Mouse (Mus musculus) midbrain, embryonic 14.5 days (tissue): ENCODE data around the gene Defb26. TPM values are rescaled to one million over a fixed set of nuclear protein-coding genes. Genes with fewer than 3 reads are reported as not detected.

Experiments
- ATAC-seq: fragments of 200-750 bp; cut with Nextera tagmentation; 2 replicates; pipeline ENCODE4 v1.8.0; 2017; ENCODE audit warnings: moderate number of reproducible peaks, moderate library complexity; ENCODE audit not compliant: low FRiP score, low TSS enrichment
- DNase-seq: peaks from one replicate; pipeline ENCODE4 v3.0.0-alpha.2; 2015
- H3K27ac ChIP-seq: fragments of 300-500 bp; sonication (generic); replicated peaks from 2 replicates; pipeline ENCODE4 v1.5.1; 2014; ENCODE audit warnings: mild to moderate bottlenecking, low read depth, low read length, moderate library complexity
- H3K27me3 ChIP-seq: fragments of 300-500 bp; sonication (generic); 2 replicates; pipeline ENCODE4 v1.6.1; 2014; ENCODE audit warnings: low read length, control low read depth, mixed read lengths; ENCODE audit not compliant: control insufficient read depth, insufficient read depth
- H3K36me3 ChIP-seq: fragments of 300-500 bp; sonication (generic); 2 replicates; pipeline ENCODE4 v1.6.1; 2014; ENCODE audit warnings: low read length, control low read depth; ENCODE audit not compliant: control insufficient read depth, insufficient read depth
- H3K4me1 ChIP-seq: fragments of 300-500 bp; sonication (generic); 2 replicates; pipeline ENCODE4 v1.6.1; 2014; ENCODE audit warnings: mild to moderate bottlenecking, antibody characterized with exemption, low read length, control low read depth; ENCODE audit not compliant: control insufficient read depth, insufficient read depth
- H3K4me2 ChIP-seq: fragments of 300-500 bp; sonication (generic); 2 replicates; pipeline ENCODE4 v1.6.1; 2014; ENCODE audit warnings: mild to moderate bottlenecking, low read length, moderate library complexity
- H3K4me3 ChIP-seq: fragments of 300-500 bp; sonication (generic); replicated peaks from 2 replicates; pipeline ENCODE4 v1.5.1; 2014; ENCODE audit warnings: low read depth, low read length
- H3K9ac ChIP-seq: fragments of 300-500 bp; sonication (generic); replicated peaks from 2 replicates; pipeline ENCODE4 v1.6.1; 2014; ENCODE audit warnings: mild to moderate bottlenecking, low read length, moderate library complexity
- H3K9me3 ChIP-seq: fragments of 300-500 bp; sonication (generic); 2 replicates; pipeline ENCODE4 v1.6.1; 2016; ENCODE audit warnings: low read length, control low read depth, mixed read lengths; ENCODE audit not compliant: control insufficient read depth
- WGBS: fragments of 180-500 bp; shearing (Covaris S2); extraction: QIAGEN DNeasy Blood & Tissue Kit; methylation state at CpG from one replicate; pipeline ENCODE4 v1.1.7; 2014; 5-methylcytosine and 5-hydroxymethylcytosine counted together
- polyA plus RNA-seq: library from polyadenylated mRNA; unstranded; fragments of >200 nt; fragmentation: Nextera tagmentation; extraction: Ambion mirVana; gene quantifications from 2 replicates; pipeline ENCODE4 v1.2.1, GENCODE M21; 2014

Gene Defb26
- polyA plus RNA-seq, 1 experiment from 2014 or later, result not detected

DNA sequence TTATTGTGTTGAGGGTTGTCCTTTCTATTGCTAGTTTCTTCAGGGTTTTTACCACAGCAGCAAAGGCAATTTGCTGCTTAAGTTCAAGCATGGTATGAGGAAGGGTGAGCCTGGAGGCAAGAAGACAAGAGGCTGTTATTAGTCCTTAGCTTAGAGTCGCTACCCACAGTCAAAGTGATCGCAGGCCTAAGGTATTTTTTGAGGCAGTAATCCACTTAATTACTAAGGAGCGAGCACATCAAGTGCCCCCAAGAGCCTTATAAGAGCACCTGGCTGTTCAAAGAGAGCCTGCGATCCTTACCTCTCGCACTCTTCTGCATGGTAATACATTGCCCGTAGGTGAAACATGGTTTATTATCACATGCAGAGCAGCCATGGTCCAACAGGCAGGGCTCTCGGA lies 29.8 kb downstream of the Defb26 start:
- H3K36me3 ChIP-seq, result no peaks in the 10 kb centered on the region
- WGBS, result 91% methylated on average over 7 of the region's 7 CpGs
- no peaks in the 10 kb centered on the region for H3K27me3 ChIP-seq
- ATAC-seq (no peak), DNase-seq (no peak)
- no peaks in the 10 kb centered on the region for H3K4me1 ChIP-seq
- no peaks in the 10 kb centered on the region for H3K9me3 ChIP-seq
- H3K9ac ChIP-seq, result no peak overlapping the region
- H3K27ac ChIP-seq, result no peak overlapping the region
- H3K4me2 ChIP-seq, result no peak overlapping the region
- H3K4me3 ChIP-seq, result no peak overlapping the region

DNA sequence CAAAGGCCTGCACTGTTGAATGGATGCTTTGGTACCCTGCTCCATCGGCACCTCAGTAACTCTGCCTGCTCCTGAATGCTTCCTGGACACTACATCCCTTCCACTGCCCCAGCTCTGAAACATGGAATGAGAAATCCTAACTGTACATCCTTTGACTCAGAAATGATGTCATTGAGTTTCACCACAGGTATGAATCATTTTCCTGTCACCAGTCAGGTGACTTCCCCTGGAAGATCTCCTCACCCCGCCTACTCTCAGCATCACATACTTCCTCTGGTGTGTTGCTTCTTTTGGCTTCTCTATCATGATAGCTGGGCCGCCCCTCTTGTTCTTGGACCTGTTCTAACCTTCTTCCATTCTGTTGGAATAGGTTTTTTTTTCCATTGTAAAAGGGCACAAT lies 30.6 kb downstream of the Defb26 start:
- DNase-seq (no peak), ATAC-seq (no peak)
- no peaks in the 10 kb centered on the region for H3K9me3 ChIP-seq

DNA sequence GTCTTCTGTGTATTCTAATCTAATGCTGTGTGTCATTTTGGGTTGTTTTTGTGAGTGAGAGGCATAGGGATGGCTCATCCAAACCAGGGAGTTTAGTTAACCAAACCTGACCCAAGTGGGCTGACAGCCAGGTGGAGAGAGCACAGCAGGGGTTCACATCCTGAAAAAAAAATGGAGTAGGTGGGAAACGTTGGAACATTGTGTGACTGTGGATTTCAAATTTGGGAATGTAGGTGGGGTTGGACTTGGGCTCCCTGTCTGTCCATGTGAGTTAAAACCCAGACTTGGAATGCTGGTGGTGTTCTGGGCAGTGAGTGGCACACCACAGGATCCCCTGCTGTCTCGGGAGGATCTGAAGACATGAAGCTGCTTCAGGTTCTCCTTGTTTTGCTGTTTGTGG lies 34.7 kb downstream of the Defb26 start, which contains the start of gene Defb20:
Gene Defb20 (plus strand): TSS at position 301 of the 400 bp plus-strand sequence.
- no peaks in the 10 kb centered on the region for H3K4me1 ChIP-seq
- H3K9me3 ChIP-seq, result no peaks in the 10 kb centered on the region
- H3K36me3 ChIP-seq, result no peaks in the 10 kb centered on the region
- no peaks in the 10 kb centered on the region for H3K27me3 ChIP-seq
- H3K27ac ChIP-seq, result no peak within 1 kb of the TSS
- H3K4me3 ChIP-seq, result no peak within 1 kb of the TSS
- H3K4me2 ChIP-seq, result no peak within 1 kb of the TSS
- ATAC-seq (no peak), DNase-seq (no peak)
- no peak within 1 kb of the TSS for H3K9ac ChIP-seq
- WGBS, result 72% methylated on average over 2 of the region's 2 CpGs

More for the DNA sequence above, 30.6 kb downstream of the Defb26 start:
- Histone ChIP-seq H3K27me3 (no peaks in the 10 kb centered on the region), H3K4me3 (no peak overlapping the region), H3K4me1 (no peaks in the 10 kb centered on the region), H3K36me3 (no peaks in the 10 kb centered on the region), H3K27ac (no peak overlapping the region), H3K4me2 (no peak overlapping the region), H3K9ac (no peak overlapping the region)
- 90% methylated on average over 3 of the region's 3 CpGs for WGBS

DNA sequence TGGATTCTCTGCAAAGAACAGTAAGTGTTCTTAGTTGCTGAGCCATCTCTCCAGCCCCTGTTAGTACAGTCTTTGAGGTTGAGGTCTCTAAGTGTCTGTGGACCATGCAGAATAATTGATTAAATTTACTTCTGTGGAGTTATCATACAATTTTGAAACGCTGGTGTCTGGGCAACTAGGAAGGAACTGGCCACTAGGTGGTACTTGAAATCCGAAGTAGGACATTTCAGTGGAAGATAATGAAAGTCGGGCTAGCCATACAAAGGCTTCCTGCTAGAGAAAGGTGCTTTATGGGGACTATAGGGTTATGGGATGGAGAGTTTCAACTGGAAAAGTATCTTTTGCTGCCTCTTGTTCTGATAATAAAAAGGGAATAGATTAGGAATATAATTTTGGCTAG lies 39.1 kb downstream of the Defb26 start:
- ATAC-seq, result no peak
- WGBS, result 33% methylated on average over 3 of the region's 3 CpGs

GRCm38 (mm10) chr2:152470973-152471372 lies 40.5 kb downstream of the Defb26 start:
- DNase-seq (peak; percentile 82), ATAC-seq (no peak)
- H3K4me1 ChIP-seq, result no peaks in the 10 kb centered on the region
- no peak overlapping the region for H3K9ac ChIP-seq
- H3K36me3 ChIP-seq, result no peaks in the 10 kb centered on the region
- no peak overlapping the region for H3K27ac ChIP-seq
- no peaks in the 10 kb centered on the region for H3K9me3 ChIP-seq
- H3K4me2 ChIP-seq, result no peak overlapping the region
- no peak overlapping the region for H3K4me3 ChIP-seq
- WGBS, result 33% methylated on average over 7 of the region's 7 CpGs
- no peaks in the 10 kb centered on the region for H3K27me3 ChIP-seq

More for the DNA sequence above, 39.1 kb downstream of the Defb26 start:
- Histone ChIP-seq H3K27ac (no peak overlapping the region), H3K4me1 (no peaks in the 10 kb centered on the region), H3K9ac (no peak overlapping the region), H3K4me3 (no peak overlapping the region), H3K4me2 (no peak overlapping the region), H3K36me3 (no peaks in the 10 kb centered on the region), H3K9me3 (no peaks in the 10 kb centered on the region), H3K27me3 (no peaks in the 10 kb centered on the region)
- DNase-seq, result peak; percentile 13

GRCm38 (mm10) chr2:152464570-152465150 lies 46.8 kb downstream of the Defb26 start, which contains the start of gene Defb23:
TSS of gene Defb23 (minus strand) at chr2:152464620.
- Histone ChIP-seq H3K27ac (no peak within 1 kb of the TSS), H3K4me1 (no peaks in the 10 kb centered on the region), H3K36me3 (no peaks in the 10 kb centered on the region), H3K9me3 (no peaks in the 10 kb centered on the region), H3K9ac (no peak within 1 kb of the TSS), H3K27me3 (no peaks in the 10 kb centered on the region), H3K4me3 (no peak within 1 kb of the TSS), H3K4me2 (no peak within 1 kb of the TSS)
- DNase-seq (no peak), ATAC-seq (no peak)
- WGBS, result 88% methylated on average over 3 of the region's 3 CpGs

- Histone ChIP-seq H3K4me1 (no peaks in the 10 kb centered on the region), H3K4me3 (no peak overlapping the region), H3K27me3 (no peaks in the 10 kb centered on the region), H3K36me3 (no peaks in the 10 kb centered on the region), H3K4me2 (no peak overlapping the region), H3K27ac (no peak overlapping the region), H3K9ac (no peak overlapping the region), H3K9me3 (no peaks in the 10 kb centered on the region)
- DNase-seq (no peak), ATAC-seq (no peak)
- WGBS, result 75% methylated on average over 13 of the region's 13 CpGs
Measured at GRCm38 (mm10) chr2:152459241-152459640, 52.3 kb downstream of the Defb26 start.

Other genes starting within 250 kb of the Defb26 start
- 23.3 and 28.8 TPM in 2 replicates for gene Tbc1d20, start 217.9 kb downstream of the Defb26 start, polyA plus RNA-seq
- gene Rbck1, start 179.0 kb downstream of the Defb26 start, polyA plus RNA-seq, result 108 and 109 TPM in 2 replicates
- gene Trib3, start 167.7 kb downstream of the Defb26 start, polyA plus RNA-seq, result 0.62 and 1.2 TPM in 2 replicates
- gene Nrsn2, start 135.1 kb downstream of the Defb26 start, polyA plus RNA-seq, result 40.1 and 49.0 TPM in 2 replicates
- 21.9 and 25.4 TPM in 2 replicates for gene Sox12, start 113.6 kb downstream of the Defb26 start, polyA plus RNA-seq
- gene Zcchc3, start 96.7 kb downstream of the Defb26 start, polyA plus RNA-seq, result 18.0 and 19.3 TPM in 2 replicates
- gene 6820408C15Rik, start 96.1 kb downstream of the Defb26 start, polyA plus RNA-seq, result 1.0 and 1.1 TPM in 2 replicates
- gene Defb23, start 47.1 kb downstream of the Defb26 start, polyA plus RNA-seq, result not detected in 2 replicates
- gene Defb20, start 34.6 kb downstream of the Defb26 start, polyA plus RNA-seq, result not detected in 2 replicates
- gene Defb22, start 21.6 kb downstream of the Defb26 start, polyA plus RNA-seq, result not detected in 2 replicates
- not detected in 2 replicates for gene Defb28, start 6.6 kb upstream of the Defb26 start, polyA plus RNA-seq
- gene Defb29, start 28.4 kb upstream of the Defb26 start, polyA plus RNA-seq, result not detected in 2 replicates
- gene Gm17416, start 57.6 kb upstream of the Defb26 start, polyA plus RNA-seq, result not detected in 2 replicates
- not detected in 2 replicates for gene Defb21, start 61.1 kb upstream of the Defb26 start, polyA plus RNA-seq
- not detected in 2 replicates for gene Defb19, start 68.6 kb upstream of the Defb26 start, polyA plus RNA-seq
- not detected in 2 replicates for gene Defb45, start 87.7 kb upstream of the Defb26 start, polyA plus RNA-seq
- not detected in 2 replicates for gene Defb36, start 92.6 kb upstream of the Defb26 start, polyA plus RNA-seq
- not detected in 2 replicates for gene Defb25, start 111.4 kb upstream of the Defb26 start, polyA plus RNA-seq
- 0.12 and 0.27 TPM in 2 replicates for gene Rem1, start 115.3 kb upstream of the Defb26 start, polyA plus RNA-seq
- 177 and 184 TPM in 2 replicates for gene H13, start 157.8 kb upstream of the Defb26 start, polyA plus RNA-seq
- 39.9 and 41.4 TPM in 2 replicates for gene Mcts2, start 175.3 kb upstream of the Defb26 start, polyA plus RNA-seq
- gene Id1, start 224.6 kb upstream of the Defb26 start, polyA plus RNA-seq, result 33.5 and 38.8 TPM in 2 replicates
- gene Cox4i2, start 242.5 kb upstream of the Defb26 start, polyA plus RNA-seq, result 5.4 and 5.6 TPM in 2 replicates